Mouse (Mus musculus) brain, embryonic 14.5 days (tissue): Measurements from ENCODE around the gene Naa16.

Source experiments
- CTCF ChIP-seq: fragments of 200-500 bp; IDR thresholded peaks from 2 replicates; pipeline ENCODE4 v1.5.1; 2012; ENCODE audit warnings: inconsistent platforms, mild to moderate bottlenecking, moderate library complexity, borderline replicate concordance; ENCODE audit not compliant: insufficient read depth, insufficient read length; ENCODE audit errors: extremely low read depth
- POLR2A ChIP-seq: fragments of 200-500 bp; IDR thresholded peaks from 2 replicates; pipeline ENCODE4 v1.6.1; 2012; ENCODE audit warnings: mild to moderate bottlenecking, inconsistent platforms, borderline replicate concordance; ENCODE audit not compliant: poor library complexity, insufficient read depth, insufficient read length, severe bottlenecking; ENCODE audit errors: extremely low read depth

DNA sequence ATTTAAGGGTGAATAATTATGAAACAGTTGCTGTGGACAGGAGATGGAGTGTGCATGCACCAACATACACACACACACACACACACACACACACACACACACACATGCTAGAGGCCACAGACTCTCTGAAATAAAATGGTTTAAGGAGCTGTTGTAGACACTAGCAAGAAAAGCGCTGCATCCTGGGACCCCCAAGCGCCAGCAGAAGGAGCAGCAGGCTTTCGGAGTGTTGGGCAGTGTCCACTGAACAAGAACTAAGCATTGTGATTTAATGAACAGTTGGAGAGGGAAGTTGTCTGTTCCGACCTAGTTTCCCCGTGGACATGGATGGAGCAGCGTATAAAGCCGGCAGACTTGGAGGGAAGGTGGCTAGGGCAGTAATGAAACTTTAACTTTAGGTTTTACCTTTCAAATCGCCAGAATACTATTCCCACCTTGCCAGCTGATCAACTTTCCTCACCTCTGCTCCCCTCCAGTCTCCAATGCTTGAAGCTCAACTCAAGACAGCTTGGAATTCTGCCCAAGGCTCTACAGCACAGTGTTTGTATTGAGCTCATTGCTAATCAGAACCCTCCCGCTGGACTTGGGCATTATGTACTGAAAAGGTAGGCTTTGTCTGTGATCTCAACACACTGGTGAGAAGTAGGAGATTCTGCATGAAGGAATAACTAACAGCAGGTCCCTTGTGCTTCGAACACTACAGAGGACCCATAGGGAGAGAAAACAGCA is 66.3 kb downstream of the Naa16 start:
- TF ChIP-seq POLR2A (no peak), CTCF (no peak)
